24 mouse cellular contexts compared by ENCODE assay signal in genomic region chr10:127949596-127950130, GRCm38 (mm10). TPM values are rescaled to one million over a fixed set of nuclear protein-coding genes. Genes with fewer than 3 reads are reported as not detected.
"Had no signal": no experiment of that assay in that cellular context is flagged by ENCODE, and none has a peak within 500 bp of the region (broad histone marks: within the 10 kb centered on the region; RNA-seq: fewer than 3 reads in every experiment).

No protein-coding gene starts in this region.

- H3K4me1 ChIP-seq: intestine, embryonic 15.5 days; midbrain, embryonic 10.5 days; midbrain, embryonic 15.5 days; neural tube, embryonic 13.5 days; stomach, embryonic 15.5 days had no signal

- H3K27me3 ChIP-seq: intestine, embryonic 15.5 days; liver, embryonic 15.5 days; midbrain, embryonic 15.5 days; neural tube, embryonic 13.5 days; stomach, embryonic 15.5 days had no signal

- H3K9ac ChIP-seq: hindbrain, embryonic 14.5 days; intestine, embryonic 15.5 days; liver, embryonic 15.5 days; lung, embryonic 14.5 days; midbrain, embryonic 15.5 days; neural tube, embryonic 13.5 days; stomach, embryonic 15.5 days had no signal

- H3K4me2 ChIP-seq: hindbrain, embryonic 14.5 days; intestine, embryonic 15.5 days; liver, embryonic 15.5 days; lung, embryonic 14.5 days; midbrain, embryonic 15.5 days; neural tube, embryonic 13.5 days; stomach, embryonic 15.5 days had no signal

- DNase-seq: left cerebral cortex, postnatal 4 days; lung, embryonic 14.5 days; lung, postnatal 10 days; lung, postnatal 4 days; retina, postnatal 1 day; right cerebral cortex, postnatal 4 days; spleen, adult 18-20 months; thymus, adult 2 months; thymus, postnatal 25 days had no signal

- H3K27ac ChIP-seq: hindbrain, embryonic 14.5 days; intestine, embryonic 15.5 days; kidney, postnatal 0 days; layer of hippocampus, adult 2 months; liver, embryonic 15.5 days; midbrain, embryonic 10.5 days; midbrain, embryonic 15.5 days; neural tube, embryonic 13.5 days; stomach, embryonic 15.5 days had no signal

- H3K36me3 ChIP-seq: intestine, embryonic 15.5 days; liver, embryonic 15.5 days; midbrain, embryonic 10.5 days; midbrain, embryonic 15.5 days; neural tube, embryonic 13.5 days; stomach, embryonic 15.5 days had no signal

- H3K9me3 ChIP-seq: intestine, embryonic 15.5 days; liver, embryonic 15.5 days; midbrain, embryonic 10.5 days; midbrain, embryonic 15.5 days; neural tube, embryonic 13.5 days; stomach, embryonic 15.5 days had no signal

- ATAC-seq: intestine, embryonic 15.5 days; midbrain, embryonic 15.5 days had no signal

- H3K4me3 ChIP-seq: intestine, embryonic 15.5 days; layer of hippocampus, adult 2 months; liver, embryonic 15.5 days; midbrain, embryonic 10.5 days; midbrain, embryonic 15.5 days; neural tube, embryonic 13.5 days; stomach, embryonic 15.5 days had no signal

RNA-seq across cellular contexts. Expression of gene Sdr9c7, which starts 51.3 kb away (rescaled TPM):
- total RNA-seq: layer of hippocampus, postnatal 10 days; left cerebral cortex, adult 18-20 months; left cerebral cortex, postnatal 10 days; left cerebral cortex, postnatal 4 days; megakaryocyte, adult 5-6 weeks had no signal
- polyA plus RNA-seq: hindbrain, embryonic 14.5 days; kidney, postnatal 0 days; liver, embryonic 15.5 days; lung, embryonic 14.5 days; midbrain, embryonic 10.5 days; midbrain, embryonic 15.5 days; neural tube, embryonic 13.5 days had no signal

RNA-seq across cellular contexts. Expression of gene Hsd17b6, which starts 57.7 kb away (rescaled TPM):
- total RNA-seq: layer of hippocampus, adult 2 months; layer of hippocampus, postnatal 10 days; left cerebral cortex, adult 18-20 months; left cerebral cortex, postnatal 10 days; left cerebral cortex, postnatal 4 days; megakaryocyte, adult 5-6 weeks had no signal
- polyA plus RNA-seq: hindbrain, embryonic 14.5 days; kidney, postnatal 0 days; limb, embryonic 14.5 days; lung, embryonic 14.5 days; midbrain, embryonic 10.5 days; midbrain, embryonic 15.5 days; neural tube, embryonic 13.5 days; stomach, embryonic 15.5 days; testis, adult 2 months had no signal
